Mouse (Mus musculus) olfactory bulb, adult 2 months (tissue): ENCODE data around the gene Klhl2. TPM values are rescaled to one million over a fixed set of nuclear protein-coding genes. Genes with fewer than 3 reads are reported as not detected.

Experiments
- H3K27ac ChIP-seq: fragments of 200-500 bp; 2 replicates; pipeline ENCODE4 v1.5.1; 2012; ENCODE audit warnings: low read depth, low read length; ENCODE audit not compliant: insufficient read depth
- H3K4me1 ChIP-seq: fragments of 200-500 bp; 2 replicates; pipeline ENCODE4 v1.6.1; 2012; ENCODE audit warnings: low read length; ENCODE audit not compliant: control insufficient read depth, insufficient read depth
- H3K4me3 ChIP-seq: fragments of 200-500 bp; 2 replicates; pipeline ENCODE4 v1.5.1; 2012; ENCODE audit warnings: mild to moderate bottlenecking, low read depth, low read length, moderate library complexity; ENCODE audit not compliant: insufficient read depth
- CTCF ChIP-seq: fragments of 200-500 bp; IDR thresholded peaks from 2 replicates; pipeline ENCODE4 v1.5.1; 2012; ENCODE audit warnings: low read depth, mild to moderate bottlenecking, low read length, moderate library complexity; ENCODE audit not compliant: insufficient read depth
- POLR2A ChIP-seq: fragments of 200-500 bp; IDR thresholded peaks from 2 replicates; pipeline ENCODE4 v1.6.1; 2012; ENCODE audit warnings: mild to moderate bottlenecking, low read depth, low read length, moderate library complexity; ENCODE audit not compliant: insufficient read depth
- WGBS: fragments of 180-500 bp; shearing (Covaris S2); methylation state at CpG from one replicate; pipeline ENCODE4 v1.1.7; 2018; 5-methylcytosine and 5-hydroxymethylcytosine counted together
- polyA plus RNA-seq: library from polyadenylated mRNA; stranded (reverse); fragments of >200 nt; gene quantifications from 2 replicates; pipeline ENCODE4 v1.2.4, GENCODE M21; 2012; ENCODE audit warnings: low replicate concordance; ENCODE audit not compliant: missing spikeins, insufficient read depth, insufficient read length

Klhl2 gene
- polyA plus RNA-seq, 1 experiment = not detected

DNA sequence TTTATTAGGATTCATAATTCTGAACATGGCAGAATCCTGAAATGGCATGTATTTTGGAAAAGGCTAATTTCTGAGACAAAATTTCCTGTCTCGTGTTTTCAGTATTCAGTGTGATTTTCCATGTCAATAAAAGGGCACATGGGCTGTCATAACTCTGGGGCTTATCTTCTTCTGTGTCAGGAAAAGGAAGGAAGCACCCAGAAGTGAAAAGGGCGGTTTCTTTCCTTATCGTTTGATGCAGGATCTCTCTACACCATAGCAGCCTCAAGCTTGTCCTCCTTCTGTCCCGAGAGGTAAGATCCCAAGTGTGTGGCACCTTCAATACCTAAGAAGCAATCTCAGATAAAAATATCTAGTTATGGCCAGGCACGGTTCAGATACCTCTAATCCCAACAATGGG, 65.6 kb downstream of the Klhl2 start:
- TF ChIP-seq CTCF (no peak), POLR2A (no peak)
- 90% methylated on average over 5 of the region's 5 CpGs for WGBS
- H3K27ac ChIP-seq = no peak overlapping the region
- no peak overlapping the region for H3K4me3 ChIP-seq
- H3K4me1 ChIP-seq = peaks cover 4% of the 10 kb centered on the region

DNA sequence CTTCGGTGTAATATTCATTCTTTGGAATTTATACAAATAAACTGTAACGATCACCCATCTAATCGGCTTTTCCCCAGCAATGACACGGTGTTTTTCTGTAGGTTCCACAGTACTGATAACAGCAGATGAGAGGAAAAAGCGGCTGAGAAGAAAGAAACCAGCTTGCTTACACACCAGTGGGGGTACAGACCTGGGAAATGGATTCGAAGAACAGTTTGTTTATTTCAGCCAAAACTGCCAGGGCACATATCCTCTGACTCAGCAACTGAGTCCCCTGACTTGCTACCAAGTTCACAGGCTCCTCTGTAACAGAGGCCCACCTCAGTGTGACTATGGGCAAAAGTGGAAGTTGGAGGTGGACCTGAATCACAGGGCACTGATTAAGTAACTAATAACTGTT, 67.9 kb downstream of the Klhl2 start:
- WGBS = 44% methylated on average over 6 of the region's 6 CpGs
- TF ChIP-seq POLR2A (no peak), CTCF (no peak)
- no peak overlapping the region for H3K27ac ChIP-seq
- H3K4me3 ChIP-seq = no peak overlapping the region
- H3K4me1 ChIP-seq = no peaks in the 10 kb centered on the region

DNA sequence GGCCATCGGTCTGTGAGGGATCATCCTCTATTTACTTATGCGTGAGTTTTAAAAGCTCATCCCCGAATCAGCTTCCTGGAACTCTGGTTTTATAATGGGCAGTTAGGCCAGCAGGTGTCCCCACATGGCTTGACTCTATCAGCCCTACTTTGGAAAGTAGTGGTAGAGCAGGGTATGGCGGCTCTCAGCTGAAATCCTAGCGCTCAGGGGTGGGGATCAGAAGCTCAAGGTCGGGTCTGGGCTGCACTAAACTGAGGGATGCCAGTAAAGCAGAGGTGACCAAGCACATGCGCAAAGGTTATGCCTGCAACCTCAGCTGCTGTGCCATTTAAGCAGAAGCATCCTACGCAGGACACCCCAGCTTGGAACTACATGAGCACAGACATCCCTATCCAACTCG, 71.9 kb downstream of the Klhl2 start:
- Histone ChIP-seq H3K27ac (no peak overlapping the region), H3K4me1 (no peaks in the 10 kb centered on the region), H3K4me3 (no peak overlapping the region)
- TF ChIP-seq POLR2A (no peak), CTCF (no peak)
- WGBS = 81% methylated on average over 9 of the region's 9 CpGs

DNA sequence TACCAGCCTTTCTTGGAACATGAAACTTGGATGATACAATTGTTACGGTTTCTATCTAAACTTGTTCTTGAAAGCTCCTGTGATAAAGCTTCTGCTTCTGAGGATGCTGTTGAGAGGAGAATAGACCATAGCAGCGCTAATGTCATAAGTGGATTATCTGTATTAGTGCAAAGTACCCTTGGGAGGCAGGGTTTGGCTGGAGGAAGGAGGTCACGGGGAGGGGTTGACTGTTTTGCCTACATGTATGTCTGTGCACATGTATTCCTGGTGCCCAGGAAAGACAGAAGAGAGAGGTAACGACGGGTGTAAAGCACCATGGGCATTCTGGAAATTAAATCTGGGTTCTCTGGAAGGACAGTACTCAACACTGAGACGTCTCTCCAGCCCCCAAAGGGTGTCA, 75.7 kb downstream of the Klhl2 start:
- H3K4me1 ChIP-seq = no peaks in the 10 kb centered on the region; the same call in 1 of the 2 replicates
- no peak overlapping the region for H3K4me3 ChIP-seq
- WGBS = 97% methylated on average over 6 of the region's 6 CpGs
- TF ChIP-seq POLR2A = no peak
- TF ChIP-seq CTCF = no peak
- no peak overlapping the region for H3K27ac ChIP-seq

DNA sequence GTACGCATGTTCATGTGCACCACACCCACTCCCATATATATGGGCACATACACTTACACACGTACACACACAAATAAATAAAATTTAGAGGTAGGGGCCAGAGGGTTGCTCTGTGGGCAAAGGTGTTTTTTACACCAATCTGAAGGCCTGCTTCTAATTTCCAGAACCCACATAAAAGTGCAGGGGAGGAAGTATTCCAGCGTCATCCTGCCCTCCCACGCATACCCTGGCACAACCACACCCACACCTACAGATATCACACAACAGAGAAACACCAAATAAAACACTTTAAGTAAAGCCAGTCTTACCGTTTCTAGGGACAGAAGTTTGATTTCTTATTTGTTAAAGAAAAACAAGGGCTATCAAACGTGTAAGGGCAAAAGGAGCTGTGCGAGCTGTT, 79.0 kb downstream of the Klhl2 start:
- Histone ChIP-seq H3K27ac (no peak overlapping the region), H3K4me1 (no peaks in the 10 kb centered on the region; the same call in 1 of the 2 replicates), H3K4me3 (no peak overlapping the region)
- WGBS = 72% methylated on average over 7 of the region's 7 CpGs
- TF ChIP-seq POLR2A (no peak), CTCF (no peak)

DNA sequence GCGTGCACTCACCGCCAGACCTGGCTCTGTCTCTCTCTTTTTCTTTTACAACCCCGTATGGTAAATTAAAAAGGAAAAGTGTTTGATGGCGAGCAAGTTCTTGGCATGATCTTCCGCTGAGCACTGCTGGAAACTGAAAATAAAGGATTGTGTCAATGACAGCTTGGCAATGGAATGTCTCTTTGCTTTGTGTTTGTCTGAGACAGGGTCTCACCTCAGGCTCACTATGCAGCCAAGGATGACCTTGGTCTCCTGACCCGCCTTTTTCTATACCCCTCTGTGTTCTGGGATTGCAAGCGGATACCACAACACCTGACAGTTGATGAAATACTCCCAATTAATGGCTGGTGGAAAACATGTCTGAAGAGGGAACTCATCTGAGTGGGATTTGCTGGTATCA, 80.2 kb downstream of the Klhl2 start:
- H3K4me1 ChIP-seq = no peaks in the 10 kb centered on the region; the same call in 1 of the 2 replicates
- no peak overlapping the region for H3K27ac ChIP-seq
- no peak for TF ChIP-seq POLR2A
- TF ChIP-seq CTCF = no peak
- WGBS = 71% methylated on average over 7 of the region's 7 CpGs
- no peak overlapping the region for H3K4me3 ChIP-seq

DNA sequence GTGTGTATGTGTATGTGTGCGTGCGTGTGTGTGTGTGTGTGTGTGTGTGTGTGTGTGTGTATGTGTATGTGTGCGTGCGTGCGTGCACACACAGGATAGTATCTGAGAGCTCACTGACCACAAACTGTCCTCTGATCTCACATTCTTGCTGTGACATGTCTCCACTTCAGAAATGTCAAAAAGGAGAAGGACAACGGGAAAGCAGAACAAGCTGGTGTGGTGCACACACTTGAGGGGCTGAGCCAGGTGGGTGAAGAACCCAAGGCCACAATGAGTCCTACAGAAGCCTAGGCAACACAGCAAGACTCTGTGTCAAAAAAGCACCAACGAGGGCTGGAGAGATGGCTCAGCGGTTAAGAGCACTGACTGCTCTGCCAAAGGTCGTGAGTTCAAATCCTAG, 81.2 kb downstream of the Klhl2 start:
- Histone ChIP-seq H3K4me3 (no peak overlapping the region), H3K4me1 (no peaks in the 10 kb centered on the region; the same call in 1 of the 2 replicates), H3K27ac (no peak overlapping the region)
- TF ChIP-seq POLR2A (no peak), CTCF (no peak)
- 86% methylated on average over 9 of the region's 9 CpGs for WGBS

DNA sequence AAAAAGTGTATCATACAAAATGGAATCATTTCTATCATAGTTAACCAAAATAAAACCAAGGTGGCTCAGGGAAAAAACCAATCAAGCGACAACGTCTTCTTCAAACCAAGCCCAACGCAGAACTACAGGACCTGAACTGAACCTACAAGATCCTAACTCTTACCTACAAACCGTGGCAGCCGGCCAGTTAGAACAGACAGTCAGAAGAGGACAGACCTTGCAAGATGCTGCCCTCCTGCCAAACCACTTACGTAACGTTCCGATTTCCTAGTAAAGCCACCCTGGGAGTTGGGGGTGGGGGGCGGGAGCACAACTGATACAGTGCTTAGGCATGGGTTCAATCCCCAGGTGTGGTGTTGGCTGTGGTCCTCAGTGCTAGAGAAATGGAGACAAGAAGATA, 82.8 kb downstream of the Klhl2 start:
- TF ChIP-seq POLR2A (no peak), CTCF (no peak)
- 93% methylated on average over 9 of the region's 9 CpGs for WGBS
- Histone ChIP-seq H3K4me1 (no peaks in the 10 kb centered on the region; the same call in 1 of the 2 replicates), H3K27ac (no peak overlapping the region), H3K4me3 (no peak overlapping the region)

DNA sequence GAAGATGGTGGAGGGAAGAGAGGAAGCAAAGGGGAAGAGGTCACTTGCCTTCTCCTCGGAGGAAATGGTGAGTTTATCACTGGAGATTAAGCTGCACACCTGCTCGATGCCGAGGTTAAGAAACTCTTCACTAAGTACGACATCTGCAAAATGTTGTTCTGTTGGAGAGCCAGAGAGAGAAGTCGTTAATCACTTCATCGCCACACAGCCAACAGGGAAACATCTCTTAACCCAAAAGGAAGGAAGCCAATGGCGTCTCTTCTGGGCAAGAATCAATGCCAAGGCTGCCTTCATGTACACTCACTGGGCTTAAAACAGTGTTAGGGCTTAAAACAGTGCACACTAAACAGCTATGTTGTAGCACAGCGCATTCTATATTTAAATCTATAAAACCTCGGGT, 85.7 kb downstream of the Klhl2 start:
- no peak for TF ChIP-seq POLR2A
- TF ChIP-seq CTCF = no peak
- peaks cover 2% of the 10 kb centered on the region for H3K4me1 ChIP-seq
- WGBS = 89% methylated on average over 9 of the region's 9 CpGs
- no peak overlapping the region for H3K4me3 ChIP-seq
- no peak overlapping the region for H3K27ac ChIP-seq

DNA sequence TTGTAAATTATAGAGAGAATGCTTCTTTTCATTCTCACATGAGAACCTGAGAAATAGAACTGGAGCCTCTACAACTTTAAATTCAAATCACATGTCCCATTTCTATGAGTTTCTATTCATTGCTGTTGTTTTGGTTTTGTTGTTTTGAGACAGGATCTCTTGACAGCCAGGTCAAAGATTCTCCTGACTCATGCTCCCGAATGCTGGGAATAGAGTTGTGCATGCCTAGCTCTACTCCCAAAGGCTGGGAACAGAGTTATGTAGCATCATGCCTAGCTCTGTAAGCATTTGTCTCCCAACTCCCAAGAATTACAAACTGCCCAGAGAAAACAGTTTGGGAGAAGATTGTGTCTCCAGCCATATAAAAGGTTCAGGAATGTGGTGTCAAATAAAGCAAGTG, 87.1 kb downstream of the Klhl2 start:
- no peak for TF ChIP-seq POLR2A
- TF ChIP-seq CTCF = no peak
- Histone ChIP-seq H3K27ac (no peak overlapping the region), H3K4me1 (peaks cover 2% of the 10 kb centered on the region), H3K4me3 (no peak overlapping the region)
- 56% methylated on average over 1 of the region's 1 CpGs for WGBS
